Mouse (Mus musculus) Patski (cell line): ENCODE results near the gene Dlx2. TPM values are rescaled to one million over a fixed set of nuclear protein-coding genes. Genes with fewer than 3 reads are reported as not detected.

Experiments
- ATAC-seq: fragments of 100-300 bp; one replicate; pipeline ENCODE4 v1.8.0; 2021
- CTCF ChIA-PET: fragments of 350-600 bp; sonication (Branson Sonifier 250); formaldehyde crosslinking; loops from one replicate; lab custom pipeline; 2022; ENCODE audit warnings: inconsistent platforms; lab: Charles Lee
- POLR2A ChIA-PET: fragments of 350-600 bp; sonication (Branson Sonifier 250); formaldehyde crosslinking; loops from one replicate; lab custom pipeline; 2022; ENCODE audit warnings: antibody characterized with exemption, inconsistent platforms; lab: Charles Lee
- DNase-seq: peaks from one replicate; pipeline ENCODE4 v3.0.0-alpha.2; 2011; ENCODE audit warnings: low read depth, low spot score
- H3K27me3 ChIP-seq: fragments of 371-371 bp; one replicate; pipeline ENCODE4 v1.5.1; 2021
- CTCF ChIP-seq: fragments of 100-300 bp; IDR thresholded peaks from one replicate; pipeline ENCODE4 v1.5.1; 2021
- in situ Hi-C: fragments of 300-500 bp; cut with MboI; formaldehyde crosslinking; loops from 3 replicates; pipeline ENCODE4 v1.11.1; 2018; ENCODE audit warnings: low pct_unique_long_range_greater_than_20kb, mixed read lengths
- polyA plus RNA-seq: library from polyadenylated mRNA; unstranded; gene quantifications from one replicate; pipeline ENCODE4 v1.2.3, GENCODE M21; 2021

Gene Dlx2
- polyA plus RNA-seq, 1 experiment from 2014 or later: 1.1 TPM

- ATAC-seq: no peak
- no peaks in the 10 kb centered on the region for H3K27me3 ChIP-seq
- no peak for TF ChIP-seq CTCF
- in situ Hi-C loops: no loop called here
- POLR2A ChIA-PET: interaction anchor here (0.7 kb wide), 1 partner anchor 44 kb away, joined by 6 read pairs; no protein-coding TSS in a partner anchor
- DNase-seq: no peak
- CTCF ChIA-PET: interaction anchor here (1.3 kb wide), 1 partner anchor 14 kb away, joined by 4 read pairs; no protein-coding TSS in a partner anchor
Observed at GRCm38 (mm10) chr2:71512326-71512725, 34.2 kb downstream of the Dlx2 start.

- in situ Hi-C loops: no loop called here
- no peak for DNase-seq
Observed at GRCm38 (mm10) chr2:71511209-71511608, 35.3 kb downstream of the Dlx2 start.

GRCm38 (mm10) chr2:71504852-71505251 is 41.7 kb downstream of the Dlx2 start:
- H3K27me3 ChIP-seq: no peaks in the 10 kb centered on the region
- CTCF ChIA-PET: interaction anchor here (1.1 to 1.2 kb wide), 2 partner anchors 10 to 42 kb away, joined by 3 read pairs; partner anchors contain the start of gene Dlx2
- POLR2A ChIA-PET: no interaction called here
- in situ Hi-C loops: no loop called here
- ATAC-seq (no peak), DNase-seq (no peak)
- TF ChIP-seq CTCF: no peak

More at GRCm38 (mm10) chr2:71511209-71511608, 35.3 kb downstream of the Dlx2 start:
- ChIA-PET CTCF (no interaction called here), POLR2A (no interaction called here)
- ATAC-seq: no peak
- H3K27me3 ChIP-seq: no peaks in the 10 kb centered on the region
- no peak for TF ChIP-seq CTCF

- ChIA-PET CTCF (interaction anchor here (1.0 to 1.7 kb wide), 3 partner anchors 15 to 27 kb away, joined by 3 read pairs; no protein-coding TSS in a partner anchor), POLR2A (interaction anchor here (1.0 kb wide), 1 partner anchor 47 kb away, joined by 3 read pairs; the partner anchor contains the start of gene Metap1d)
- ATAC-seq (no peak), DNase-seq (no peak)
- no peak for TF ChIP-seq CTCF
- no peaks in the 10 kb centered on the region for H3K27me3 ChIP-seq
- in situ Hi-C loops: no loop called here
Observed at GRCm38 (mm10) chr2:71499276-71500230, 47.0 kb downstream of the Dlx2 start.

- POLR2A ChIA-PET: no interaction called here
- CTCF ChIA-PET: no interaction called here
- in situ Hi-C loops: no loop called here
- DNase-seq (no peak), ATAC-seq (no peak)
- TF ChIP-seq CTCF: no peak
- H3K27me3 ChIP-seq: no peaks in the 10 kb centered on the region
Observed at GRCm38 (mm10) chr2:71497175-71497574, 49.4 kb downstream of the Dlx2 start.

GRCm38 (mm10) chr2:71494971-71495370 is 51.6 kb downstream of the Dlx2 start:
- in situ Hi-C loops: no loop called here
- ChIA-PET POLR2A (no interaction called here), CTCF (no interaction called here)

GRCm38 (mm10) chr2:71494503-71494902 is 52.1 kb downstream of the Dlx2 start:
- no peak for TF ChIP-seq CTCF
- DNase-seq: no peak
- ATAC-seq: no peak
- ChIA-PET POLR2A (no interaction called here), CTCF (no interaction called here)
- in situ Hi-C loops: no loop called here
- no peaks in the 10 kb centered on the region for H3K27me3 ChIP-seq

More at GRCm38 (mm10) chr2:71494971-71495370, 51.6 kb downstream of the Dlx2 start:
- no peaks in the 10 kb centered on the region for H3K27me3 ChIP-seq
- no peak for TF ChIP-seq CTCF
- no peak for DNase-seq
- ATAC-seq: no peak

Other genes starting within 250 kb of the Dlx2 start
- gene Slc25a12, start 179.0 kb downstream of the Dlx2 start, polyA plus RNA-seq: 78.1 TPM
- gene Hat1, start 157.8 kb downstream of the Dlx2 start, polyA plus RNA-seq: 66.8 TPM
- gene Metap1d, start 93.5 kb downstream of the Dlx2 start, polyA plus RNA-seq: 39.8 TPM
- gene Dlx1, start 18.6 kb downstream of the Dlx2 start, polyA plus RNA-seq: 1.8 TPM
- 118 TPM for gene Itga6, start 198.9 kb upstream of the Dlx2 start, polyA plus RNA-seq